Mouse (Mus musculus) adrenal gland, postnatal 14 days (tissue): ENCODE results near the gene Gpr19. TPM values are rescaled to one million over a fixed set of nuclear protein-coding genes. Genes with fewer than 3 reads are reported as not detected.

Experiments
- DNase-seq: peaks from one replicate; pipeline ENCODE4 v3.0.0; 2021; ENCODE audit warnings: mixed read lengths
- long read RNA-seq, 2 experiments: library from polyadenylated mRNA; stranded (forward); transcript quantifications; one replicate each; pipeline ENCODE4 v2.0.0; 2021
- total RNA-seq: library from RNA; stranded (reverse); gene quantifications from 2 replicates; pipeline ENCODE4 v1.2.3, GENCODE M21; 2021

Gene Gpr19
- 10.0 and 11.8 TPM in 2 replicates for total RNA-seq
- long read RNA-seq, experiment 1, partial matches to known transcripts: 5 of 15 reads
- long read RNA-seq, experiment 1, other reads (novel, unspliced or antisense): 8 of 15 reads
- long read RNA-seq, experiment 2, partial matches to known transcripts: 3 of 10 reads
- long read RNA-seq, experiment 2, other reads (novel, unspliced or antisense): 7 of 10 reads

DNA sequence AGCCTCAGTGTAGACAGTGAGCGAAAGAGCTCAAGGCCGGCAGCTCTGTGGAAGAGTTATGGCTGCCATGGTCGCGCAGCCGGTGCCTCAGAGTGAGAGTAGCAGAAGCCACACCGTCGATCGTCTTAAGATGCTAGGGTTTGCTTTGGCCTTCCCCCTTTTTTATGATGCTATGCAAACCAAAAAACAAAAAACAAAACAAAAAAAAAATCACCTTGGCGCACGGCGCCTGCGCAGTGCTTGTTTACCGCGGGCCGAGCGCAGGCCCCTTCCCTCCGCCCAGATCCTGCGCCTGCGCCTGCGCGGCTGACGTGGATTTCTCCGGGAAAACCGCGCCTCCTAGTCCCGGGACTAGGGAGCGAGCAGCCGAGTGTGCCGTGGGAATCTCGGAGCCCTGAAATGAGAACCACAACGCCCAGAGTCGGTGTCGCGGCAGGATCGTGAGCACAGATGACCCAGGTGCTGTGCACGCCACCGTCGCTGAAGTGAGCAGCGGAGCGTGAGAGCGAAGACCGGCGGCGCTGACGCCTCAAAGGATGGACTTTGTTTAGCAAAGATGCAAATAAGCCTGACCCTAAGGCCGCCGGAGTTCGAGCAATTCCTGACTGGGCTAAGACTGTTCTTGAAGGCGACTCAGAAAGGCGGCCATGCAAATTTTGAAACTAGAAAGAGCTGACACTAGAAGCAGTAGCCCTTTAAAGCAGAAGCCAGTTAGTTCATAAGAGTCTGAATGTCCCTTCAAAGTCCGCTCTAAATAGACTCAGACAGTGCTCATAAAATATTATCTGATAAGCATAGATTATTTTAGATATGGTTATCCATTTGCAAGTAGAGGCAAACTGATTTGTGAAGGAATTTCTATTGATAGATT lies at the start of gene Gpr19:
Gene Gpr19, minus strand, starts transcription at position 484 of the 871 bp plus-strand sequence.
- peak; percentile 96 for DNase-seq

- peak; percentile 77 for DNase-seq
These were observed 49.1 kb upstream of the Gpr19 start for GRCm38 (mm10) chr6:134947311-134948087.

DNA sequence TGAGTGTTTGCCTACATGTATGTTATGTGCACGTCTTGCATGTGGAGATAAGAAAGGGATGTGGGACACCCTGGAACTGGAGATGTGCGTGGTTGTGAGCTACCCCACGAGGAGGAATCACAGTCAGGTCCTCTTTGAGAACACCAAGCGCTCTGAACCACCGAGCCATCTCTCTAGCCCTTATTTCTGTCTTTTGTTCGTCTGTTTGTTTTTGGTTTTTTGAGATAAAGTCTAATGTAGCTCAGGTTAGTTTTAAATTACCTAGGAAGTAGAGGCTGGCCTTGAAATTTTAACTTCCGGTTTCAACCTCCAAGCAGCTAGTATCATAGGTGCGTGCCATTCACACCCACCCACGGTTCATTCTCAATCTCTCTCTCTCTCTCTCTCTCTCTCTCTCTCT lies 48.5 kb upstream of the Gpr19 start:
- no peak for DNase-seq

DNA sequence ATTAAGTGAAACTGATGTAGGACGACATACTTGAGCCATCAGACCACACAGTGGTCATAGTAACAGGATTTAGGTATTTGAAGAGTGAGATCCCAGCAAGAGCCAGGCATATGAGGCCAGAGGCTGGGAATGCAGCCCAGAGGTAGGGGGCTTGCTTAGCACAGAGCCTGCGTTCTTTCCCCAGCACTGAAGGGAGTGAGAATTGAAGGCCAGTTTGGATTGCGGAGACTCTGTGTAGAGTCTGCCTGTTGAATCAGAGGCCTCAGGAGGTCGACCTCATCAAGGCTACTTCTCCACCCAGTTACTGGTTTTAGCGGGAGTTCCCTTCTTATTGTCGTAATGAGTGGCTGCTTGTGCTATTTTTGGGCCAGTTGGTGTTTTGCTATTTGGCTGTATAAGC lies 47.7 kb upstream of the Gpr19 start:
- DNase-seq: no peak

GRCm38 (mm10) chr6:134943759-134944407 lies 45.5 kb upstream of the Gpr19 start:
- DNase-seq: no peak

- DNase-seq: no peak
These were observed 41.4 kb upstream of the Gpr19 start for GRCm38 (mm10) chr6:134939781-134940180.

GRCm38 (mm10) chr6:134934305-134934704 lies 35.9 kb upstream of the Gpr19 start:
- no peak for DNase-seq

- no peak for DNase-seq
These were observed 34.8 kb upstream of the Gpr19 start for GRCm38 (mm10) chr6:134933207-134933558.

- DNase-seq: no peak
These were observed 34.3 kb upstream of the Gpr19 start for GRCm38 (mm10) chr6:134932486-134933206.

GRCm38 (mm10) chr6:134931146-134931545 lies 32.8 kb upstream of the Gpr19 start:
- no peak for DNase-seq

- DNase-seq: no peak
These were observed 32.0 kb upstream of the Gpr19 start for GRCm38 (mm10) chr6:134930383-134930782.

- no peak for DNase-seq
These were observed 31.5 kb upstream of the Gpr19 start for GRCm38 (mm10) chr6:134929926-134930325.

DNA sequence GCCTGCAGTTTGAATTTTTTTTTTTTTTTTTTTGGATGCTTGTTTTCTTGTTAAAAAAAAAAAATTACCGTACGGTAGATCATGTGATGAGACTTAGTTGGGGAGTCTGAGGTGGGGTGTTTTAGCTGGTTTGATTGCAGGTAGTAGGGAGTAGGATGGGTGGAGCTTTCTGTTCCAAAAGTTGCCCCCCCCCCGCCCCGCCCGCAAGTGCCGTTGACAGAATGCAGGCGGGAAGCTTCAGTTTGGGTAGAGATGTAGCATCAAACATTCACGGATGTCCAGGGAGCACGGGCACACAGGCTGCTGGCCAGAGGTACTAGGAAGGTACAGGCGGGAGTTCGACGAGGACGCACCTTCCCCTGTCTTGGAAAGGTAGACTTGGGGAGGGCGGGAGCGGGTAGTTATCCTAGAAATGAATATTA lies 30.5 kb upstream of the Gpr19 start:
- DNase-seq: peak; percentile 45

DNA sequence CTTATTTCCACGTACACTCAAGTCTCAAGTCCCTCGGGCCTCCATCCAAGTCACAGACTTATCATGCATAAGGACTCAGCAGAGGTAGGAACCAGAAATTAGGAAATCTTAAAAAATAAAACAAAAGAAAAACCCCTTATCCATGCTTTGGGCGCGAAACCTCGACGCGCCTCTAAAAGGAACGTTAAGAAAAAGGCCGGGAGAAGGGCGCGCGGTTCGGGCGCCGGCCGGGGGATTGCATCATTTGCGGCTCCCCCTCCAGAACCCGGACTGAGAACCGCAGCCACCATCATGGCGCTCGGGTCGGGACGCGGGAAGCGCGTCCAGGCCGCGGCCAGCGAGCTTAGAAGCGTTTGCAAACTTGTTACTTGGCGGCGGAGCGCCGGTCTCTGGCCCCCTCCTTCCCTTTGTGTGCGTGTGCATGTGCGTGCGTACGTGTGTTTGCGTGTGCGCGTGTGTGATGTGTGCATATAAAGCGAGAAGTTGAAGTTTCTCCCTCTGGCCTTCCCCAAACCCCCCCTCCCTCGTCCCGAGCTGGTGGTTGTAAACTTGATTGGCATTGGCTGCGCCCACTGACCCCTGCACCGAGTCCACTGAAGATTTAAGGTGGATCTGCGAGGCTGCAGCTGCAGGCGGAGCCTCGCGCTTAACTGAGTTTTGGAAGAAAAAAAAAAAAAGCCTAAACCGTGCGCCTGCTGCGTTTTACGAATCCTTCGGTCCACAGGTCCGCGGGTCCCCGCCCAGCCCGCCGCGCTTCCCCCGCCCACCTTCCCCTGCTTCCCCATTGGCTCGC lies 29.9 kb upstream of the Gpr19 start:
- DNase-seq: peak; percentile 94

- no peak for DNase-seq
These were observed 29.3 kb upstream of the Gpr19 start for GRCm38 (mm10) chr6:134927595-134928095.

DNA sequence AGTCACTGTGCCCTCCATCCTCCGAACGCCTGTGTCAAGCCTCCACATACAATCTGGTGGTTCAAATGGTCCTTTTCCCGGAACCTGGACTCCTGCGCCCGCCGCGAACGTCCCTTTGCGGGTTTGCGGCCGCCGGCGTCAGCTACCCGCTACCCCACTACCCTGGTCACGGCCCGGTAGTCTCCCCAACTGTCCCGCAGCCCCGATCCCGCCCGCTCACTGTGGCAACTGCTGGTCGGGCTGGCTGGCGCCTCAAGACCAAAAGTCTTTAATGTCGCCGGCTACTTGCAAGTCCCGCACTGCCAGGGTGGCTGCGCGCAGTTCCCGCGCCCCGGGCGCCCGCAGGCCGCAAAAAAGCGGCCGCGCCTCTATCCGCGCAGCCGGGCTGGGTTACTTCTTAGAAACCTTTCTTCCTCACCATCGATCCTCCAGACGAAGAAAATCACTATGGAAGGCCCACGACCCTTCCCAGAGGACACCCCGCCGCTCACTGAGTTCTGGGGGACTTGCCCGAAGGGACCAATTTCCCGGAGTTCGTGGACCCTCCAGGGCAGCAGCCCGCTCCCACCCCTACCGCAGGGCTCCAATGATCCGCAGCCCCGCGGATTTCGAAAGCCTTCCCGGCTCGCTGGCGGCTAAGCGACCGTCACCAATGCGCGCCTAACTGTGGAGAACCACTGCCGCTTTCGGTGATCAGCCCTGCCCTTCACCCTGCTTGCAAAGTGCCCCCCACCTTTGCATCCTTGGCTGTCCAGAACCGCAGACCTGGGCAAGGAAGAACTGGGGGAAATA lies 28.6 kb upstream of the Gpr19 start:
- peak; percentile 85 for DNase-seq

GRCm38 (mm10) chr6:134926338-134926705 lies 27.9 kb upstream of the Gpr19 start:
- DNase-seq: no peak

GRCm38 (mm10) chr6:134925673-134926337 lies 27.4 kb upstream of the Gpr19 start:
- no peak for DNase-seq

GRCm38 (mm10) chr6:134924262-134924661 lies 25.9 kb upstream of the Gpr19 start:
- DNase-seq: no peak
